Mouse (Mus musculus): ENCODE data around the gene Atp13a4. TPM values are rescaled to one million over a fixed set of nuclear protein-coding genes. Genes with fewer than 3 reads are reported as not detected.
A peak's percentile ranks its signal among the peaks of the same experiment; 100 is the strongest.

Gene Atp13a4
- polyA plus RNA-seq, 1 experiment from 2014 or later = not detected

DNA sequence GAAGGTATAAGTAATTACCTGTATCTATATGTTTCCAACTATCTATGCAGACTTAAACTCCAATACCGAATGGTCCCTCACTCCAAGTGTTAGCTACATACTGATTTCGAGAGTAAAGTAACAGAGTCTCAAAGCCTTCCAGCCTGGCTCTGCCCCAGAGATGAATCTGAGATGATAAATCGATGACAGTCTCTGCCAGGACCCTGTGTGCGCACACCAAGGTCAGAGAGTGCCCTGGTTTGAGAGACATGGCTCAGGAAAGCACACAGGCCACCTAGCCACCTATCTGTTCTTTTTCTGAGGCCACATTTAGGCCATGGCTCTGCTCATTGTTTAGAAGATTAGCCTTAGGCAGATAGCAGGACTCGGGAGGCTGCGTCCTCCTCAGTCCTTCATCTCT is 11.0 kb downstream of the Atp13a4 start:
- WGBS = 81% methylated on average over 6 of the region's 6 CpGs
- Histone ChIP-seq H3K27ac (replicated peaks) (no peak overlapping the region), H3K27me3 (replicated peaks; ENCODE audit: low read depth, poor library complexity, severe bottlenecking) (no peaks in the 10 kb centered on the region), H3K4me3 (no peak overlapping the region), H3K9me3 (no peaks in the 10 kb centered on the region), H3K4me1 (no peaks in the 10 kb centered on the region), H3K36me3 (replicated peaks) (no peaks in the 10 kb centered on the region)
- no peak for DNase-seq (ENCODE audit: low spot score)

DNA sequence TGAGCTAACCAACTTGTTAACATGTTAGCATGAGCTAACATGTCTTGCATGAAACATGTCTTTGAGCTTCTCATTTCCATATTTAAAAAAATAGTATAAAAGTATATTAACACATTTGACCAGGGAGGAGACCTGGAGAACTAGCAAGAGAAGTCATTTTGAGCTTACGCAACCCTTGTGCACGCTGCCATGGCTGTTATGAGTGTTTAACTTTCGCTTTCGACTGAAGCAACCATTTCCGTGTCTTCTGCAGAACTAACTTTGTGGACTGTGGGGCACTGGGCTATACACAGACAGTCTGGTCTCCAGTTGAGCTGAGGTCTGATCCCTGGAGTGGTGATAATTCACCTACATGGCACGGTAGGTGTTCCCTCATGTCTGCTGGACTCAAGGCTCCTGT is 17.6 kb downstream of the Atp13a4 start:
- H3K27me3 ChIP-seq (replicated peaks; ENCODE audit: low read depth, poor library complexity, severe bottlenecking) = no peaks in the 10 kb centered on the region
- 95% methylated on average over 6 of the region's 6 CpGs for WGBS
- no peaks in the 10 kb centered on the region for H3K36me3 ChIP-seq (replicated peaks)
- no peaks in the 10 kb centered on the region for H3K4me1 ChIP-seq
- no peak overlapping the region for H3K27ac ChIP-seq (replicated peaks)
- no peaks in the 10 kb centered on the region for H3K9me3 ChIP-seq
- no peak overlapping the region for H3K4me3 ChIP-seq
- DNase-seq (ENCODE audit: low spot score) = no peak

DNA sequence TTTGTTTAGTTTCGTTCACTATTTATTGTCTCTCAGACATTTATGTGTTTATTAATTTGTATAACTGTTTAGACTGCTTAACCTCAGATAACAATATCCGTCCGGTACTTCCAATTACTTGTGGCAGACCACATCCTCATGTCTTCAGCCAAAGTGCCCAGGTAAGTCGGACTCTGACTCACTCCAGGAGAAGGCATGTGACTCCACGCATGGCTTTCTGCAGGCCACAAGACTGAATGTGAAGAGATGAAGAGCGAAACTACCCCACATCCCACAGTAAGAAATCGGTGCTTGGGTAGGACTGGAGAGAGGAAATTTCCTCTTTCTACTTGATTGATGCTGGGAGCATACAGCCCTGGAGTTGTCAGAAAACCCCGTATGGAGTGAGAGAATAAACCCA is 18.1 kb downstream of the Atp13a4 start:
- H3K36me3 ChIP-seq (replicated peaks) = no peaks in the 10 kb centered on the region
- H3K4me1 ChIP-seq = no peaks in the 10 kb centered on the region
- no peak for DNase-seq (ENCODE audit: low spot score)
- H3K9me3 ChIP-seq = no peaks in the 10 kb centered on the region
- H3K27ac ChIP-seq (replicated peaks) = no peak overlapping the region
- WGBS = 87% methylated on average over 8 of the region's 8 CpGs
- no peaks in the 10 kb centered on the region for H3K27me3 ChIP-seq (replicated peaks; ENCODE audit: low read depth, poor library complexity, severe bottlenecking)
- no peak overlapping the region for H3K4me3 ChIP-seq

DNA sequence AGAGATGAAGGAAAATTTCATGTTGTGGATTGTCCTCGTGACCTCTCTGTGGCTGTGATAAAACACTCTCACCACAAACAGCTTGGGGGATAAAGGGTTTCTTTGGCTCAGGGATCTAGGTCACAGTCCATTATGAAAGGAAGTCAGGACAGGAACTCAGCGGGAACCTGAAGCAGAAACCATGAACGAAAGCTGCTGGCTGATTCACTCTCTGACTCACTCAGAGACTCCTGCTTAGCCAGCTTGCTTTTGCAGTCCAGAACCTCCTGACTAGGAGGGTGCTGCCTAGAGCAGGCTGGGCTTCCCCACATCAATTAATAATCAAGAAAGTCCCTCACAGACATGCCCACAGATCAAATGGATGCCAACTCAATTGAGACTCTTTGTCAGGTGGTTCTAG is 32.2 kb downstream of the Atp13a4 start:
- Histone ChIP-seq H3K27me3 (replicated peaks; ENCODE audit: low read depth, poor library complexity, severe bottlenecking) (no peaks in the 10 kb centered on the region), H3K27ac (replicated peaks) (no peak overlapping the region), H3K4me1 (no peaks in the 10 kb centered on the region), H3K9me3 (peaks cover 4% of the 10 kb centered on the region; the same call in 1 of the 2 replicates), H3K36me3 (replicated peaks) (no peaks in the 10 kb centered on the region), H3K4me3 (no peak overlapping the region)
- no peak for DNase-seq (ENCODE audit: low spot score)
- 75% methylated on average over 3 of the region's 3 CpGs for WGBS

DNA sequence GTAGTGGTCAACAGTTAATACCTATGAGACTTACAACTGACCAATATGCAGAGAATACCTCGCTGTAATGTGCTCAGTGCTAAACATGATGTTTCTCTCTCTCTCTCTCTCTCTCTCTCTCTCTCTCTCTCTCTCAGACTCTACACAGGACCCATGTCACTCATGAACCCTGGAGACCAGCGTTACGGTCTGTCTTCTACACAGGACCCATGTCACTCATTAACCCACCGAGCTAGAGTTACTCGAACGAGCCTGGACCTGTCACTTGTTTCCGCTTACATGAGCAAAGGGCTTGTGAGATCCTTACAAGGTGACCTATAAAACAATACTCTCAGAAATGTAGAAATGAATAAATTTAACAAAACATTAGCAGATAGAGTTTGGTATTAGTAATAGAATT is 33.9 kb downstream of the Atp13a4 start:
- no peak overlapping the region for H3K27ac ChIP-seq (replicated peaks)
- no peak for DNase-seq (ENCODE audit: low spot score)
- H3K4me3 ChIP-seq = no peak overlapping the region
- 89% methylated on average over 7 of the region's 7 CpGs for WGBS
- peaks cover 2% of the 10 kb centered on the region; the same call in 1 of the 2 replicates for H3K9me3 ChIP-seq
- H3K4me1 ChIP-seq = no peaks in the 10 kb centered on the region
- H3K36me3 ChIP-seq (replicated peaks) = no peaks in the 10 kb centered on the region
- no peaks in the 10 kb centered on the region for H3K27me3 ChIP-seq (replicated peaks; ENCODE audit: low read depth, poor library complexity, severe bottlenecking)

DNA sequence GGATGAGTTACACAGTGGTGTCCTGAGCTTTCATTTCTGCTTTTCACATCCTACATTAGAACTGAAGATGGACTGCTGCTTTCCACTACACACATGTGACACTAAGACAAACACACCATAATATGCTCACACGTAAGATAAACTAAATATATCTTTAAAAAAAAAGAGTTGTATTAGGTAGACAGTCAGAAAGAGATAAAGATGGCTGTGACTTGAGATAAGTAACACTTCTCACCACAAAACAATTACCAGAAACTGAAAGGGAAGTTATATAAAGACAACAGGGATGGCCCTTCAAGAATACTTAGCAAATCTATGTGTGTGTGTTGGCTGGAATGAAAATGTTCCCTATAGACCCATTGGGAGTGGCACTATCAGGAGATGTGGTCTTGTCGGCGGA is 34.8 kb downstream of the Atp13a4 start:
- Histone ChIP-seq H3K36me3 (replicated peaks) (no peaks in the 10 kb centered on the region), H3K9me3 (no peaks in the 10 kb centered on the region), H3K4me3 (no peak overlapping the region), H3K4me1 (no peaks in the 10 kb centered on the region), H3K27me3 (replicated peaks; ENCODE audit: low read depth, poor library complexity, severe bottlenecking) (no peaks in the 10 kb centered on the region), H3K27ac (replicated peaks) (no peak overlapping the region)
- no peak for DNase-seq (ENCODE audit: low spot score)
- 88% methylated on average over 3 of the region's 3 CpGs for WGBS

DNA sequence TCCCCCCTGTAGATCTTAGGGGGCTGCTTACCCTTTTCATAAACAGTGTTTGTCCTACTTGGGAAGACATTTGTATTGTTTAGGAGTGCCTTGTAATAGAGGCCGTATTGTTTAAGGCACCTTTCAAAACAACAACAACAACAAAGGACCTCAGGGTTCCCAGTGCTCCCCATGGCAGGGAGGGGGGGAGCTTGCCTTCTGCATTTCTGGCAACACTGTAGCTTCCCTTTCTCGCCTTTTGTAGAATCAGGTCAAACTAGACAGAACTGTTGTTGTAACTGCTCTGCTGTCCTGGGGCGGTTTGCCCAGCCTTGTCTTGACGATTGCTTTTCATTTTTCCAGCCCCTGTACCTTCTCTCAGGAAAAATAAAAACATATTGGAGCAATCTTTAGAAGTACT is 40.0 kb downstream of the Atp13a4 start:
- no peak overlapping the region for H3K27ac ChIP-seq (replicated peaks)
- no peaks in the 10 kb centered on the region for H3K36me3 ChIP-seq (replicated peaks)
- DNase-seq (ENCODE audit: low spot score) = no peak
- H3K4me1 ChIP-seq = no peaks in the 10 kb centered on the region
- WGBS = 65% methylated on average over 4 of the region's 4 CpGs
- no peaks in the 10 kb centered on the region for H3K27me3 ChIP-seq (replicated peaks; ENCODE audit: low read depth, poor library complexity, severe bottlenecking)
- H3K4me3 ChIP-seq = no peak overlapping the region
- H3K9me3 ChIP-seq = no peaks in the 10 kb centered on the region

DNA sequence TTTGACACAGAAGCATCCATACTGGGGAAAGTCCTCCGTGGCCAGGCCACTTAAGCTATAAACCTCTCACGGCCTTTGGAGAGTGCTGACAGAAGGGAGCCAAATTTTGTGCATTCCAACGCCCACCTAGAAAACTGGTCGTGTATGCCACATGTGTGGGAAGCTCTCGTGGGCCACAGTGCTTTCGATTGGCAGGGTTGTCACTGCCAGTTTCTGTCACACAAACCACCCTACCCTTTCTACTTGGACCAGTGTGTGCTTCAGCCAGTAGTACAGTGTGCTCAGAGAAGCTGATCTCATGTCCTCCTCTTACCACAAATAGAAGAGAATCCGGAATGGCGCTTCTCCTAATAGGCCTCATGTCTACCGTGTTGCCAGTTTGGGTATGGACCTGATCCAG is 40.5 kb downstream of the Atp13a4 start:
- Histone ChIP-seq H3K4me3 (no peak overlapping the region), H3K36me3 (replicated peaks) (no peaks in the 10 kb centered on the region), H3K27me3 (replicated peaks; ENCODE audit: low read depth, poor library complexity, severe bottlenecking) (no peaks in the 10 kb centered on the region), H3K9me3 (no peaks in the 10 kb centered on the region), H3K27ac (replicated peaks) (no peak overlapping the region), H3K4me1 (no peaks in the 10 kb centered on the region)
- DNase-seq (ENCODE audit: low spot score) = no peak
- WGBS = 78% methylated on average over 9 of the region's 9 CpGs

DNA sequence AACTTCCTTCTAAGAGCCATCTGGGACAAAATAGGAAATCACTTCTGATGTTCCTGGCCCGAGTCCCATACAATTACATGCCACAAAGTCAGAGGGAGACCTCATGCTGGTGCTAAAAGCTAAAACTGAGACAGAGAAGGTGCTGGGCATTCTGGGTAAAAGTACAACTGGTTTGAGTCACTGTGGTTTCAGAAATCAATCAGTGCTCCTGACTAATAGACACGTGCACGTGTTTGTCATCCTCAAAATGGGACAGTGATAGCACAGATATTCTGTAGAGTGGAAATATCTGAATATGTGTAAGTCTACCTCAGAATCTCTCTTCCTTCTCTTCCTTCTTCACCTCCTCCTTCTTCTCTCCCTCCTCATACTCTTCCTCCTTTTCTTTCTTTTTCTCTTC is 53.6 kb downstream of the Atp13a4 start:
- Histone ChIP-seq H3K4me3 (no peak overlapping the region), H3K27me3 (replicated peaks; ENCODE audit: low read depth, poor library complexity, severe bottlenecking) (no peaks in the 10 kb centered on the region), H3K4me1 (no peaks in the 10 kb centered on the region), H3K36me3 (replicated peaks) (no peaks in the 10 kb centered on the region), H3K9me3 (no peaks in the 10 kb centered on the region), H3K27ac (replicated peaks) (no peak overlapping the region)
- no peak for DNase-seq (ENCODE audit: low spot score)
- 88% methylated on average over 3 of the region's 3 CpGs for WGBS

DNA sequence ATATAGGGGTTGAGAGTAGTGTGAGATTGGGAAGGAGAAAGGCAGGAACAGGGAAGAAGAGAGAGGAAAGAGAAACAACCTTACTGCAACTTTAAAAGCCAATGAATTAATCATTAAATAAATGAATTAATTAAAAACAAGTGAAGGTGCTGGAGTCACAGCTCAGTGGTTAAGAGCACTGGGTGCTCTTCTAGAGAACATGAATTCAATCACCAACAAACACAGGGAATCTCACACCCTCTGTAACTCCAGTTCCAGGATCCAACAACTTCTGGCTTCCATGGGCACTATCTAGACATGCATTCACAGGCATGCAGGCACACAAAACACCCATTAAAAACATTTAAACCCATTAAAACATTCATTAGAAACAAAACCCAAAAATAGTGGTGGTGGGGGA is 63.2 kb downstream of the Atp13a4 start:
- Histone ChIP-seq H3K9me3 (no peaks in the 10 kb centered on the region), H3K36me3 (replicated peaks) (no peaks in the 10 kb centered on the region)

DNA sequence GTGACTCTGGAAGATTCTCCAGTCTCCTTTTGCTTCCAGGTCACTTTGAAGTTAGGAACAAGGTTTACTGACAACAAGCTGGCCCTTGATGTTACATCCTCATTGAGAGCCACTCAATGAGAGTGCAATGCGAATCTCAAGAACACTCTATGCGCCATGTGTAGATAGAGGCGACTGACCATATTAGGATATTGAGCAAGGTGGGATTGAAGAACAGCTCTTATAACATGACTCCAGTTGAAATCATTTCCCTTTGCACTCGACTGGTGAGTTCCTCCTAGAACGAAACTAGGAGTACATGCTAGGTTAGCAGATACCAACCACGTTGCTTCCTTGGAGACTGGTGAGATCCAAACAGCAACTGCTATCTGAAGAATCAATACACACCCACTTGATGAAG is 64.3 kb downstream of the Atp13a4 start:
- no peaks in the 10 kb centered on the region for H3K36me3 ChIP-seq (replicated peaks)
- WGBS = 92% methylated on average over 6 of the region's 6 CpGs
- H3K4me3 ChIP-seq = no peak overlapping the region
- no peaks in the 10 kb centered on the region for H3K27me3 ChIP-seq (replicated peaks; ENCODE audit: low read depth, poor library complexity, severe bottlenecking)
- H3K9me3 ChIP-seq = no peaks in the 10 kb centered on the region
- DNase-seq (ENCODE audit: low spot score) = no peak
- H3K4me1 ChIP-seq = no peaks in the 10 kb centered on the region
- no peak overlapping the region for H3K27ac ChIP-seq (replicated peaks)

More for the DNA sequence above, 63.2 kb downstream of the Atp13a4 start:
- Histone ChIP-seq H3K4me3 (no peak overlapping the region), H3K4me1 (no peaks in the 10 kb centered on the region), H3K27ac (replicated peaks) (no peak overlapping the region), H3K27me3 (replicated peaks; ENCODE audit: low read depth, poor library complexity, severe bottlenecking) (no peaks in the 10 kb centered on the region)
- DNase-seq (ENCODE audit: low spot score) = no peak

DNA sequence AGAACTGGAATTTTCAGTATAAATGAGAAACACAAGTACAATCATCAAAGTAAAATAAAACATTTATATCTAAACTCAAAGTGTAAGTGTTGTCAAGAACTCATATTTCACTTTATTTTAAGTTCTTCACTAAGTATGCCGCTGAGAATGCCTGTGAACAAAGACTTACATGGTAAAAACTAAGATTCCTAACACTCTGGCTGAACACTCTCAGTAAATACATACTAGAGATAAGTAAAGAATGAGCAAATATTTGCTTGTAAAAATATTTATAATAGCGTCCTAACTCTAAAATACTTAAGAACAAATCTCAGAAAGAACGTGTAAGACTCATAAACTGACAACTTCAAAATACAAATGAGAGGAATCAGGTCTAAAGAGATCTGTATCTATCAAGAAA is 80.9 kb downstream of the Atp13a4 start:
- Histone ChIP-seq H3K27ac (replicated peaks) (no peak overlapping the region), H3K9me3 (no peaks in the 10 kb centered on the region), H3K27me3 (replicated peaks; ENCODE audit: low read depth, poor library complexity, severe bottlenecking) (no peaks in the 10 kb centered on the region), H3K36me3 (replicated peaks) (no peaks in the 10 kb centered on the region), H3K4me1 (no peaks in the 10 kb centered on the region), H3K4me3 (no peak overlapping the region)
- WGBS = 84% methylated on average over 3 of the region's 3 CpGs
- no peak for DNase-seq (ENCODE audit: low spot score)

DNA sequence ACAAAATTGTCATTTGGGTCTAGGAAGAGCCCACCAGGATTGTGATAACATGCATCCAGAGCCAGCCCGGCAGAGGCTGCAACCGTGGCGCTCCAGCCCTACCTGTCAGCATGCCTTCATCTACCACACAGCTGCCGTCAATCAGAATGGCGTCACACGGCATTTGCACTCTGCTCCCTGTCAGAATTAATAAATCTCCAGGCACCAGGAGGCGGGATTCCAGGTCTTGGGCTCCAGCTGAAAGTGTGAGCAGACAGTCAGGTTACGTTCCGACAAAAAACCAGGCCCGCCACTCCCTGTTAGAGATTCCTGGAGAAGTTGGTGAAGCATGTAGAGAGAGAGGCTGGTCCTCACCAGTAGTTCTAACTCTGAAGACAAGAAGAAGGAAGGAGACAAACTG is 85.3 kb downstream of the Atp13a4 start:
- DNase-seq (ENCODE audit: low spot score) = peak; percentile 38
- Histone ChIP-seq H3K27ac (replicated peaks) (no peak overlapping the region), H3K27me3 (replicated peaks; ENCODE audit: low read depth, poor library complexity, severe bottlenecking) (no peaks in the 10 kb centered on the region), H3K4me3 (no peak overlapping the region), H3K36me3 (replicated peaks) (no peaks in the 10 kb centered on the region), H3K4me1 (no peaks in the 10 kb centered on the region), H3K9me3 (no peaks in the 10 kb centered on the region)
- 73% methylated on average over 10 of the region's 10 CpGs for WGBS

DNA sequence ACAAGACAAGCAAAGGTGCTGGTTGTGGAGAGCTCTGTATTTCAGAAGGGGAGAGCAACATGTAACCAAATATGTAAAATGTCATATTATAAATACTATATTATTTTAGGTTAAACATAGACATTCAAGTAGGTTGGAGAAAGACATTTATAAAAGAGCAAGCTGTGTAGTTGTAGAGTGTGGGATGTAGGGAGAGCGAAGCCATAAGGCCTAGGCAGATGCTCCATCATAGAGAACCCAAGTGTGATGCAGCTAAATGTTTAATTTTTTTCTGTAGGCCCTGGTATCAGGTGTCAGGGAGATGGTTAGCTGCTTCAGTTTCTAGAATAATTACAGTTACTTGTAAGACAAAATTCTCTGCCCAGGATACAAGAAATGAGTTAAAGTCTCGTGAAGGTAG is 87.8 kb downstream of the Atp13a4 start:
- no peaks in the 10 kb centered on the region for H3K36me3 ChIP-seq (replicated peaks)
- no peak overlapping the region for H3K27ac ChIP-seq (replicated peaks)
- DNase-seq (ENCODE audit: low spot score) = no peak
- no peaks in the 10 kb centered on the region for H3K27me3 ChIP-seq (replicated peaks; ENCODE audit: low read depth, poor library complexity, severe bottlenecking)
- 88% methylated on average over 2 of the region's 2 CpGs for WGBS
- no peaks in the 10 kb centered on the region for H3K4me1 ChIP-seq
- H3K4me3 ChIP-seq = no peak overlapping the region
- H3K9me3 ChIP-seq = no peaks in the 10 kb centered on the region

All from embryonic facial prominence, embryonic 10.5 days (tissue).